Mouse (Mus musculus): ENCODE measurements around the gene Tsc22d3.

- TF ChIP-seq CTCF (conservative IDR thresholded peaks at IDR 0.05; ENCODE audit: low read length) = no peak
- no peak for TF ChIP-seq NANOG (IDR thresholded peaks at IDR 0.05; ENCODE audit: borderline replicate concordance, low read length)
- TF ChIP-seq POU5F1 (IDR thresholded peaks at IDR 0.05; ENCODE audit: borderline replicate concordance, low read length) = no peak
Observed at GRCm38 (mm10) chrX:140624875-140625594, 24.6 kb upstream of the Tsc22d3 start.

All from E14TG2a.4 (cell line).